Mouse (Mus musculus) lung, embryonic 14.5 days (tissue): ENCODE data around the gene Zfp112. TPM values are rescaled to one million over a fixed set of nuclear protein-coding genes. Genes with fewer than 3 reads are reported as not detected.

Source experiments
- ATAC-seq: fragments of 200-750 bp; cut with Nextera tagmentation; 2 replicates; pipeline ENCODE4 v1.8.0; 2017; ENCODE audit warnings: mild to moderate bottlenecking, moderate TSS enrichment, moderate library complexity; ENCODE audit not compliant: insufficient read depth
- DNase-seq: peaks from one replicate; pipeline ENCODE4 v3.0.0-alpha.2; 2015
- H3K27ac ChIP-seq: fragments of 300-500 bp; sonication (generic); 2 replicates; pipeline ENCODE4 v1.5.1; 2014; ENCODE audit warnings: low read depth, mild to moderate bottlenecking, moderate library complexity
- H3K27me3 ChIP-seq: fragments of 300-500 bp; sonication (generic); 2 replicates; pipeline ENCODE4 v1.6.1; 2014; ENCODE audit warnings: low read length, control low read depth; ENCODE audit not compliant: insufficient read depth
- H3K36me3 ChIP-seq: fragments of 300-500 bp; sonication (generic); 2 replicates; pipeline ENCODE4 v1.6.1; 2014; ENCODE audit warnings: control low read depth; ENCODE audit not compliant: insufficient read depth
- H3K4me1 ChIP-seq: fragments of 300-500 bp; sonication (generic); 2 replicates; pipeline ENCODE4 v1.6.1; 2014; ENCODE audit warnings: antibody characterized with exemption, control low read depth; ENCODE audit not compliant: insufficient read depth
- H3K4me2 ChIP-seq: fragments of 300-500 bp; sonication (generic); 2 replicates; pipeline ENCODE4 v1.6.1; 2014; ENCODE audit warnings: mild to moderate bottlenecking
- H3K4me3 ChIP-seq: fragments of 300-500 bp; sonication (generic); 2 replicates; pipeline ENCODE4 v1.5.1; 2014; ENCODE audit warnings: low read depth, low read length
- H3K9ac ChIP-seq: fragments of 300-500 bp; sonication (generic); 2 replicates; pipeline ENCODE4 v1.6.1; 2014
- H3K9me3 ChIP-seq: fragments of 300-500 bp; sonication (generic); 2 replicates; pipeline ENCODE4 v1.6.1; 2016; ENCODE audit warnings: low read depth, low read length, control low read depth
- CTCF ChIP-seq: IDR thresholded peaks from 2 replicates; pipeline ENCODE4 v1.5.1; 2016; ENCODE audit warnings: antibody characterized with exemption, low read depth
- WGBS: fragments of 180-500 bp; shearing (Covaris S2); extraction: QIAGEN DNeasy Blood & Tissue Kit; methylation state at CpG from one replicate; pipeline ENCODE4 v1.1.7; 2014; 5-methylcytosine and 5-hydroxymethylcytosine counted together
- polyA plus RNA-seq: library from polyadenylated mRNA; unstranded; fragments of >200 nt; fragmentation: Nextera tagmentation; extraction: Ambion mirVana; gene quantifications from 2 replicates; pipeline ENCODE4 v1.2.1, GENCODE M21; 2014

The Zfp112 gene
- polyA plus RNA-seq, 1 experiment from 2014 or later = 4.5 TPM

- no peaks in the 10 kb centered on the region for H3K9me3 ChIP-seq
- peaks cover 29% of the 10 kb centered on the region; the same call in 1 of the 2 replicates for H3K36me3 ChIP-seq
- WGBS = 2% methylated on average over 32 of the region's 32 CpGs
- DNase-seq (peak; percentile 96), ATAC-seq (peak; percentile 97)
- H3K27me3 ChIP-seq = no peaks in the 10 kb centered on the region
- no peak within 1 kb of the TSS for H3K27ac ChIP-seq
- no peaks in the 10 kb centered on the region for H3K4me1 ChIP-seq
- no peak for TF ChIP-seq CTCF
- H3K4me3 ChIP-seq = peak within 1 kb of the TSS; percentile 58
- peak within 1 kb of the TSS; percentile 65 for H3K9ac ChIP-seq
- H3K4me2 ChIP-seq = peak within 1 kb of the TSS; percentile 60
These were observed 22.1 kb downstream of the Zfp112 start, which contains the start of gene Zfp235 for GRCm38 (mm10) chr7:24133996-24134828. Gene Zfp235, plus strand, starts transcription at chr7:24134169.

- H3K36me3 ChIP-seq = peaks cover 29% of the 10 kb centered on the region
- H3K4me3 ChIP-seq = no peak overlapping the region
- H3K27ac ChIP-seq = no peak overlapping the region
- DNase-seq (no peak), ATAC-seq (no peak)
- H3K27me3 ChIP-seq = no peaks in the 10 kb centered on the region
- no peak for TF ChIP-seq CTCF
- 89% methylated on average over 6 of the region's 6 CpGs for whole genome bisulfite sequencing
- no peak overlapping the region for H3K9ac ChIP-seq
- H3K4me1 ChIP-seq = no peaks in the 10 kb centered on the region
- H3K4me2 ChIP-seq = no peak overlapping the region
- no peaks in the 10 kb centered on the region for H3K9me3 ChIP-seq
These were observed 30.5 kb downstream of the Zfp112 start for GRCm38 (mm10) chr7:24142566-24142965.

- H3K4me3 ChIP-seq = no peak overlapping the region
- H3K9me3 ChIP-seq = no peaks in the 10 kb centered on the region
- 19% methylated on average over 1 of the region's 1 CpGs for WGBS
- H3K27me3 ChIP-seq = no peaks in the 10 kb centered on the region
- peak; percentile 55 for DNase-seq
- no peak overlapping the region for H3K9ac ChIP-seq
- no peak for ATAC-seq
- H3K4me1 ChIP-seq = no peaks in the 10 kb centered on the region
- TF ChIP-seq CTCF = peak; percentile 53
- no peak overlapping the region for H3K27ac ChIP-seq
- H3K4me2 ChIP-seq = no peak overlapping the region
- H3K36me3 ChIP-seq = no peaks in the 10 kb centered on the region
These were observed 41.2 kb downstream of the Zfp112 start for GRCm38 (mm10) chr7:24153272-24153671.

GRCm38 (mm10) chr7:24172191-24172590 lies 60.1 kb downstream of the Zfp112 start:
- H3K27ac ChIP-seq = no peak overlapping the region
- ATAC-seq (no peak), DNase-seq (no peak)
- no peak overlapping the region for H3K9ac ChIP-seq
- no peak for TF ChIP-seq CTCF
- no peak overlapping the region for H3K4me2 ChIP-seq
- no peak overlapping the region for H3K4me3 ChIP-seq
- 52% methylated on average over 4 of the region's 4 CpGs for WGBS
- H3K4me1 ChIP-seq = no peaks in the 10 kb centered on the region
- no peaks in the 10 kb centered on the region for H3K36me3 ChIP-seq
- H3K27me3 ChIP-seq = no peaks in the 10 kb centered on the region
- no peaks in the 10 kb centered on the region for H3K9me3 ChIP-seq

DNA sequence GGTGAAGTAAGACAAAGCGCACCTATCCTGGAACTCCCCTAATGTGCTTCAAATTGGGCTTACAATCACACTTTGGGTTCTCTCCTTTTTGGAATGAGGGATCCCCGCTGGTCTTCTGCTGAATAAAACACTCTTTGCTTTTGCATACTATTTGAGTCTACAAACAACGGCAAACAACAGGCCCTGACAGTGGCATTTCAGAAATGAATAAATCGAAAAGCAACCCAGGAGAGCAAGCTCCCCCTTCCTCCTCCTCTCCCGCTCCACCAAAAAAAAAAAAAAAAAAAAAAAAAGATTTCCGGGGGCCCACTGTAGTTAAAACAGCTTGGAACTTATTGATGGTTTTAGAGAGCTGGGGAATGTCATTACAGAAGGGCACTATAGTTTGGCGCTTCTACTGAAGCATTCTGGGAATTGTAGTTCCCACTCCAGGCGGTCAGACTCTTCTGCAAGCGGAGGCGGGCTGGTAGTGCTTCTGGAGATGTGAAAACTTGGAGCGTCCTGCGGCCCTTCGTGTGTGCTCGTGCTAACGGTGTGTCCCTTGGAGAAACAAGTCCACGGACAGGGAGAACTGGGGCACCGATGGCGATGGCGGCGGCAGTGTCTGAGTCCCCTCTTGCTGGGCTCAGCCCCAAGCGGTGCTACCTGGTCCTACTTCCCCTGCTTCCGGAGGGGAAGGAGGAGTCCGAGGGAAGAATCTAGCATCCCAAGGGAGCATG lies 62.7 kb downstream of the Zfp112 start, which contains the start of gene Zfp114:
TSS of gene Zfp114 (plus strand) at position 443 of the 719 bp plus-strand sequence.
- H3K27me3 ChIP-seq = no peaks in the 10 kb centered on the region
- TF ChIP-seq CTCF = peak; percentile 22
- peak within 1 kb of the TSS; percentile 53 for H3K4me3 ChIP-seq
- DNase-seq (peak; percentile 88), ATAC-seq (peak; percentile 96)
- peak within 1 kb of the TSS; percentile 62 for H3K9ac ChIP-seq
- WGBS = 11% methylated on average over 23 of the region's 23 CpGs
- H3K9me3 ChIP-seq = no peaks in the 10 kb centered on the region
- peak within 1 kb of the TSS; percentile 32; the same call in 1 of the 2 replicates for H3K27ac ChIP-seq
- no peaks in the 10 kb centered on the region for H3K36me3 ChIP-seq
- H3K4me1 ChIP-seq = no peaks in the 10 kb centered on the region
- peak within 1 kb of the TSS; percentile 59 for H3K4me2 ChIP-seq

- Histone ChIP-seq H3K9me3 (no peaks in the 10 kb centered on the region), H3K4me1 (no peaks in the 10 kb centered on the region), H3K27me3 (no peaks in the 10 kb centered on the region), H3K4me2 (peak overlapping the region; percentile 59), H3K36me3 (no peaks in the 10 kb centered on the region), H3K4me3 (peak overlapping the region; percentile 53), H3K9ac (peak overlapping the region; percentile 62), H3K27ac (no peak overlapping the region)
- 50% methylated on average over 6 of the region's 6 CpGs for WGBS
- no peak for DNase-seq
- no peak for TF ChIP-seq CTCF
- peak; percentile 30; the same call in 1 of the 2 replicates for ATAC-seq
These were observed 63.2 kb downstream of the Zfp112 start for GRCm38 (mm10) chr7:24175337-24175711.

Other genes starting within 250 kb of the Zfp112 start
- gene Vmn1r177, start 245.9 kb upstream of the Zfp112 start, polyA plus RNA-seq = not detected in 2 replicates
- not detected in 2 replicates for gene Vmn1r178, start 220.3 kb upstream of the Zfp112 start, polyA plus RNA-seq
- not detected in 2 replicates for gene Vmn1r179, start 185.3 kb upstream of the Zfp112 start, polyA plus RNA-seq
- gene Vmn1r180, start 161.7 kb upstream of the Zfp112 start, polyA plus RNA-seq = not detected in 2 replicates
- gene Vmn1r181, start 137.7 kb upstream of the Zfp112 start, polyA plus RNA-seq = not detected in 2 replicates
- gene V1rd19, start 110.6 kb upstream of the Zfp112 start, polyA plus RNA-seq = not detected in 2 replicates
- not detected in 2 replicates for gene Vmn1r183, start 59.1 kb upstream of the Zfp112 start, polyA plus RNA-seq
- 22.8 and 27.2 TPM in 2 replicates for gene Zfp180, start 30.4 kb upstream of the Zfp112 start, polyA plus RNA-seq
- gene Zfp235, start 21.9 kb downstream of the Zfp112 start, polyA plus RNA-seq = 16.6 TPM in 2 replicates
- 6.7 and 8.2 TPM in 2 replicates for gene Zfp114, start 62.7 kb downstream of the Zfp112 start, polyA plus RNA-seq
- gene Zfp111, start 99.1 kb downstream of the Zfp112 start, polyA plus RNA-seq = 13.1 and 15.6 TPM in 2 replicates
- 4.3 and 4.8 TPM in 2 replicates for gene Zfp109, start 125.2 kb downstream of the Zfp112 start, polyA plus RNA-seq
- 3.3 and 4.7 TPM in 2 replicates for gene Zfp108, start 142.5 kb downstream of the Zfp112 start, polyA plus RNA-seq
- gene Zfp93, start 158.1 kb downstream of the Zfp112 start, polyA plus RNA-seq = 8.4 and 8.6 TPM in 2 replicates
- 32.1 and 32.4 TPM in 2 replicates for gene Zfp61, start 188.9 kb downstream of the Zfp112 start, polyA plus RNA-seq
- gene Zfp94, start 204.4 kb downstream of the Zfp112 start, polyA plus RNA-seq = 8.6 and 9.8 TPM in 2 replicates
- not detected in 2 replicates for gene Tescl, start 221.6 kb downstream of the Zfp112 start, polyA plus RNA-seq
- not detected in 2 replicates for gene Lypd5, start 236.9 kb downstream of the Zfp112 start, polyA plus RNA-seq